Mouse (Mus musculus): ENCODE results near the gene Fam19a2. TPM values are rescaled to one million over a fixed set of nuclear protein-coding genes. Genes with fewer than 3 reads are reported as not detected.

Gene Fam19a2
- polyA plus RNA-seq, 1 experiment from 2014 or later, result 0.22 TPM

- no peak overlapping the region for H3K4me3 ChIP-seq (replicated peaks)
- WGBS (ENCODE audit: insufficient replicate concordance), result 69% methylated on average over 1 of the region's 1 CpGs
- no peaks in the 10 kb centered on the region for H3K9me3 ChIP-seq (replicated peaks)
- DNase-seq (no peak), ATAC-seq (ENCODE audit: low read depth) (no peak)
- no peaks in the 10 kb centered on the region for H3K27me3 ChIP-seq
- no peaks in the 10 kb centered on the region for H3K4me1 ChIP-seq (replicated peaks)
- H3K36me3 ChIP-seq, result no peaks in the 10 kb centered on the region
- no peak overlapping the region for H3K27ac ChIP-seq
- H3K9ac ChIP-seq, result no peak overlapping the region
- H3K4me2 ChIP-seq, result no peak overlapping the region
These were observed 193.0 kb downstream of the Fam19a2 start for GRCm38 (mm10) chr10:123456800-123457199.

- no peak overlapping the region for H3K4me3 ChIP-seq (replicated peaks)
- DNase-seq, result no peak
- H3K4me1 ChIP-seq (replicated peaks), result no peaks in the 10 kb centered on the region
- H3K27ac ChIP-seq, result no peak overlapping the region
- no peaks in the 10 kb centered on the region for H3K27me3 ChIP-seq
- WGBS (ENCODE audit: insufficient replicate concordance), result 60% methylated on average over 5 of the region's 5 CpGs
- no peaks in the 10 kb centered on the region for H3K9me3 ChIP-seq (replicated peaks)
- no peak for ATAC-seq (ENCODE audit: low read depth)
- no peaks in the 10 kb centered on the region for H3K36me3 ChIP-seq
- no peak overlapping the region for H3K9ac ChIP-seq
- no peak overlapping the region for H3K4me2 ChIP-seq
These were observed 196.7 kb downstream of the Fam19a2 start for GRCm38 (mm10) chr10:123460466-123460865.

- no peaks in the 10 kb centered on the region for H3K4me1 ChIP-seq (replicated peaks)
- WGBS (ENCODE audit: insufficient replicate concordance), result 39% methylated on average over 3 of the region's 3 CpGs
- no peaks in the 10 kb centered on the region for H3K9me3 ChIP-seq (replicated peaks)
- DNase-seq (no peak), ATAC-seq (ENCODE audit: low read depth) (no peak)
- no peak overlapping the region for H3K4me3 ChIP-seq (replicated peaks)
- no peak overlapping the region for H3K27ac ChIP-seq
- no peak overlapping the region for H3K4me2 ChIP-seq
- no peaks in the 10 kb centered on the region for H3K27me3 ChIP-seq
- H3K36me3 ChIP-seq, result no peaks in the 10 kb centered on the region
- no peak overlapping the region for H3K9ac ChIP-seq
These were observed 198.5 kb downstream of the Fam19a2 start for GRCm38 (mm10) chr10:123462305-123462704.

- no peak overlapping the region for H3K4me3 ChIP-seq (replicated peaks)
- no peaks in the 10 kb centered on the region for H3K36me3 ChIP-seq
- H3K4me2 ChIP-seq, result no peak overlapping the region
- H3K4me1 ChIP-seq (replicated peaks), result no peaks in the 10 kb centered on the region
- H3K9ac ChIP-seq, result no peak overlapping the region
- WGBS (ENCODE audit: insufficient replicate concordance), result 60% methylated on average over 3 of the region's 3 CpGs
- DNase-seq (no peak), ATAC-seq (ENCODE audit: low read depth) (no peak)
- H3K27ac ChIP-seq, result no peak overlapping the region
- no peaks in the 10 kb centered on the region for H3K9me3 ChIP-seq (replicated peaks)
- no peaks in the 10 kb centered on the region for H3K27me3 ChIP-seq
These were observed 251.0 kb downstream of the Fam19a2 start for GRCm38 (mm10) chr10:123514749-123515148.

GRCm38 (mm10) chr10:123520613-123521012, 256.8 kb downstream of the Fam19a2 start:
- no peak overlapping the region for H3K4me2 ChIP-seq
- H3K9ac ChIP-seq, result no peak overlapping the region
- no peaks in the 10 kb centered on the region for H3K9me3 ChIP-seq (replicated peaks)
- H3K36me3 ChIP-seq, result no peaks in the 10 kb centered on the region
- no peaks in the 10 kb centered on the region for H3K27me3 ChIP-seq
- WGBS (ENCODE audit: insufficient replicate concordance), result 62% methylated on average over 2 of the region's 2 CpGs
- no peak for ATAC-seq (ENCODE audit: low read depth)
- DNase-seq, result no peak
- H3K4me1 ChIP-seq (replicated peaks), result no peaks in the 10 kb centered on the region
- no peak overlapping the region for H3K4me3 ChIP-seq (replicated peaks)
- H3K27ac ChIP-seq, result no peak overlapping the region

- 69% methylated on average over 6 of the region's 6 CpGs for WGBS (ENCODE audit: insufficient replicate concordance)
- H3K36me3 ChIP-seq, result no peaks in the 10 kb centered on the region
- H3K4me2 ChIP-seq, result no peak overlapping the region
- H3K27me3 ChIP-seq, result no peaks in the 10 kb centered on the region
- H3K4me1 ChIP-seq (replicated peaks), result no peaks in the 10 kb centered on the region
- H3K9me3 ChIP-seq (replicated peaks), result no peaks in the 10 kb centered on the region
- ATAC-seq (ENCODE audit: low read depth), result no peak
- no peak for DNase-seq
- H3K27ac ChIP-seq, result no peak overlapping the region
- H3K9ac ChIP-seq, result no peak overlapping the region
- no peak overlapping the region for H3K4me3 ChIP-seq (replicated peaks)
These were observed 257.4 kb downstream of the Fam19a2 start for GRCm38 (mm10) chr10:123521203-123521602.

- H3K4me2 ChIP-seq, result no peak overlapping the region
- no peaks in the 10 kb centered on the region for H3K36me3 ChIP-seq
- H3K9ac ChIP-seq, result no peak overlapping the region
- WGBS (ENCODE audit: insufficient replicate concordance), result 68% methylated on average over 5 of the region's 5 CpGs
- H3K27ac ChIP-seq, result no peak overlapping the region
- H3K4me3 ChIP-seq (replicated peaks), result no peak overlapping the region
- no peak for ATAC-seq (ENCODE audit: low read depth)
- DNase-seq, result no peak
- no peaks in the 10 kb centered on the region for H3K27me3 ChIP-seq
- 0 out of 2 replicates have a peak, but pooled peaks cover 3% of the 10 kb centered on the region for H3K9me3 ChIP-seq (replicated peaks)
- no peaks in the 10 kb centered on the region for H3K4me1 ChIP-seq (replicated peaks)
These were observed 261.6 kb downstream of the Fam19a2 start for GRCm38 (mm10) chr10:123525424-123525823.

- H3K4me1 ChIP-seq (replicated peaks), result no peaks in the 10 kb centered on the region
- H3K4me3 ChIP-seq (replicated peaks), result no peak overlapping the region
- 0 out of 2 replicates have a peak, but pooled peaks cover 3% of the 10 kb centered on the region for H3K9me3 ChIP-seq (replicated peaks)
- H3K27me3 ChIP-seq, result no peaks in the 10 kb centered on the region
- H3K36me3 ChIP-seq, result no peaks in the 10 kb centered on the region
- WGBS (ENCODE audit: insufficient replicate concordance), result 53% methylated on average over 3 of the region's 3 CpGs
- no peak overlapping the region for H3K4me2 ChIP-seq
- no peak overlapping the region for H3K9ac ChIP-seq
- DNase-seq (no peak), ATAC-seq (ENCODE audit: low read depth) (no peak)
- H3K27ac ChIP-seq, result no peak overlapping the region
These were observed 262.3 kb downstream of the Fam19a2 start for GRCm38 (mm10) chr10:123526059-123526458.

- WGBS (ENCODE audit: insufficient replicate concordance), result 48% methylated on average over 4 of the region's 4 CpGs
- H3K9me3 ChIP-seq (replicated peaks), result no peaks in the 10 kb centered on the region
- no peaks in the 10 kb centered on the region for H3K4me1 ChIP-seq (replicated peaks)
- H3K4me3 ChIP-seq (replicated peaks), result no peak overlapping the region
- H3K27ac ChIP-seq, result no peak overlapping the region
- H3K27me3 ChIP-seq, result no peaks in the 10 kb centered on the region
- ATAC-seq (ENCODE audit: low read depth) (no peak), DNase-seq (no peak)
- no peak overlapping the region for H3K9ac ChIP-seq
- H3K36me3 ChIP-seq, result no peaks in the 10 kb centered on the region
- no peak overlapping the region for H3K4me2 ChIP-seq
These were observed 272.3 kb downstream of the Fam19a2 start for GRCm38 (mm10) chr10:123536143-123536542.

- Histone ChIP-seq H3K36me3 (no peaks in the 10 kb centered on the region), H3K9ac (no peak overlapping the region), H3K4me2 (no peak overlapping the region), H3K27ac (no peak overlapping the region), H3K9me3 (replicated peaks) (no peaks in the 10 kb centered on the region), H3K4me1 (replicated peaks) (no peaks in the 10 kb centered on the region), H3K4me3 (replicated peaks) (no peak overlapping the region), H3K27me3 (no peaks in the 10 kb centered on the region)
- 58% methylated on average over 6 of the region's 6 CpGs for WGBS (ENCODE audit: insufficient replicate concordance)
- no peak for DNase-seq
- no peak for ATAC-seq (ENCODE audit: low read depth)
These were observed 284.6 kb downstream of the Fam19a2 start for GRCm38 (mm10) chr10:123548391-123548790.

- no peak; the same call in 1 of the 2 replicates for ATAC-seq (ENCODE audit: low read depth)
- H3K4me1 ChIP-seq (replicated peaks), result no peaks in the 10 kb centered on the region
These were observed 303.9 kb downstream of the Fam19a2 start for GRCm38 (mm10) chr10:123567677-123568076.

GRCm38 (mm10) chr10:123570616-123571188, 306.9 kb downstream of the Fam19a2 start:
- Histone ChIP-seq H3K4me3 (replicated peaks) (no peak overlapping the region), H3K9ac (no peak overlapping the region), H3K4me1 (replicated peaks) (no peaks in the 10 kb centered on the region), H3K27ac (no peak overlapping the region), H3K4me2 (no peak overlapping the region), H3K9me3 (replicated peaks) (no peaks in the 10 kb centered on the region), H3K36me3 (no peaks in the 10 kb centered on the region), H3K27me3 (no peaks in the 10 kb centered on the region)
- ATAC-seq (ENCODE audit: low read depth) (no peak), DNase-seq (no peak)
- WGBS (ENCODE audit: insufficient replicate concordance), result 62% methylated on average over 10 of the region's 10 CpGs

More at GRCm38 (mm10) chr10:123567677-123568076, 303.9 kb downstream of the Fam19a2 start:
- DNase-seq, result no peak
- Histone ChIP-seq H3K4me2 (no peak overlapping the region), H3K9me3 (replicated peaks) (no peaks in the 10 kb centered on the region), H3K4me3 (replicated peaks) (no peak overlapping the region), H3K36me3 (no peaks in the 10 kb centered on the region), H3K27ac (no peak overlapping the region), H3K9ac (no peak overlapping the region), H3K27me3 (no peaks in the 10 kb centered on the region)
- WGBS (ENCODE audit: insufficient replicate concordance), result 54% methylated on average over 1 of the region's 1 CpGs

All from liver, embryonic 13.5 days (tissue).